Mouse (Mus musculus): ENCODE results near the gene Nkx1-2.
A peak's percentile ranks its signal among the peaks of the same experiment; 100 is the strongest.

Gene Nkx1-2

GRCm38 (mm10) chr7:132559138-132559766 is 40.2 kb downstream of the Nkx1-2 start:
- no peak for DNase-seq

GRCm38 (mm10) chr7:132558141-132558736 is 41.2 kb downstream of the Nkx1-2 start:
- DNase-seq = no peak

GRCm38 (mm10) chr7:132556575-132556974 is 42.9 kb downstream of the Nkx1-2 start:
- no peak for DNase-seq

- no peak for DNase-seq
Observed at GRCm38 (mm10) chr7:132555911-132556310, 43.5 kb downstream of the Nkx1-2 start.

GRCm38 (mm10) chr7:132554091-132554490 is 45.3 kb downstream of the Nkx1-2 start:
- no peak for DNase-seq

- peak; percentile 98 for DNase-seq
Observed at GRCm38 (mm10) chr7:132551351-132552126, 47.9 kb downstream of the Nkx1-2 start.

GRCm38 (mm10) chr7:132547126-132547525 is 52.3 kb downstream of the Nkx1-2 start:
- no peak for DNase-seq
